Mouse (Mus musculus) layer of hippocampus, adult 2 months (tissue): ENCODE measurements around the gene Atad2b. TPM values are rescaled to one million over a fixed set of nuclear protein-coding genes. Genes with fewer than 3 reads are reported as not detected.
"Not testable (repeated sequence)": the region's sequence is repeated elsewhere in the genome, so short reads cannot be mapped to it uniquely, and the experiment has no call there.

Experiments
- DNase-seq, 2 experiments: peaks; one replicate each; pipeline ENCODE4 v3.0.0; 2022; ENCODE audit warnings: low spot score in 2 of 2
- H3K27ac ChIP-seq: fragments of 200-600 bp; 2 replicates; pipeline ENCODE4 v1.8.1; 2022
- H3K4me3 ChIP-seq: fragments of 200-600 bp; 2 replicates; pipeline ENCODE4 v1.8.1; 2022; ENCODE audit warnings: mild to moderate bottlenecking
- CTCF ChIP-seq: fragments of 200-600 bp; conservative IDR thresholded peaks from 2 replicates; pipeline ENCODE4 v1.8.1; 2022; ENCODE audit warnings: antibody characterized with exemption, mild to moderate bottlenecking, moderate library complexity
- long read RNA-seq, 2 experiments: library from polyadenylated mRNA; stranded (forward); transcript quantifications; one replicate each; pipeline ENCODE4 v2.0.0; 2021; ENCODE audit warnings: borderline mapping rate in 2 of 2
- total RNA-seq, 2 experiments: library from RNA; stranded (reverse); gene quantifications; 2 replicates each; pipeline ENCODE4 v1.2.3; 2021

The Atad2b gene
- total RNA-seq, result 10 to 100 TPM; 33.6 to 38.4 TPM
- long read RNA-seq, experiment 1, partial matches to known transcripts, result 1 of 3 reads
- long read RNA-seq, experiment 1, other reads (novel, unspliced or antisense), result 2 of 3 reads
- long read RNA-seq, experiment 2, partial matches to known transcripts, result 0 of 4 reads
- long read RNA-seq, experiment 2, other reads (novel, unspliced or antisense), result 4 of 4 reads

GRCm38 (mm10) chr12:4916994-4917804 lies at the start of gene Atad2b:
Gene Atad2b, plus strand, starts transcription at chr12:4917353.
- H3K27ac ChIP-seq, result peak within 1 kb of the TSS; percentile 99
- peak; percentile 98 for TF ChIP-seq CTCF
- H3K4me3 ChIP-seq, result peak within 1 kb of the TSS; percentile 86
- peak; percentile 97 to 98 for DNase-seq

GRCm38 (mm10) chr12:4868924-4869323 lies 48.2 kb upstream of the Atad2b start:
- no peak for TF ChIP-seq CTCF
- Histone ChIP-seq H3K4me3 (no peak overlapping the region), H3K27ac (no peak overlapping the region)
- DNase-seq, result no peak

- no peak for TF ChIP-seq CTCF
- DNase-seq, result no peak
- no peak overlapping the region for H3K4me3 ChIP-seq
- no peak overlapping the region for H3K27ac ChIP-seq
Observed at GRCm38 (mm10) chr12:4871260-4871659, 45.9 kb upstream of the Atad2b start.

- TF ChIP-seq CTCF, result no peak; the same call in 1 of the 2 replicates
- no peak for DNase-seq
- Histone ChIP-seq H3K4me3 (no peak overlapping the region), H3K27ac (no peak overlapping the region)
Observed at GRCm38 (mm10) chr12:4872273-4872672, 44.9 kb upstream of the Atad2b start.

GRCm38 (mm10) chr12:4872983-4873477 lies 44.1 kb upstream of the Atad2b start:
- TF ChIP-seq CTCF, result no peak
- no peak overlapping the region for H3K27ac ChIP-seq
- no peak overlapping the region for H3K4me3 ChIP-seq
- no peak for DNase-seq

- no peak overlapping the region for H3K4me3 ChIP-seq
- no peak overlapping the region for H3K27ac ChIP-seq
- DNase-seq, result no peak
- TF ChIP-seq CTCF, result no peak
Observed at GRCm38 (mm10) chr12:4873531-4873930, 43.6 kb upstream of the Atad2b start.

GRCm38 (mm10) chr12:4874161-4874927 lies 42.8 kb upstream of the Atad2b start, which contains the start of gene Mfsd2b:
Gene Mfsd2b, minus strand, starts transcription at chr12:4874359.
- Histone ChIP-seq H3K4me3 (peak within 1 kb of the TSS; percentile 42), H3K27ac (no peak within 1 kb of the TSS)
- TF ChIP-seq CTCF, result no peak
- DNase-seq, result peak in 1 of 2 experiments; percentile 38

GRCm38 (mm10) chr12:4875623-4876022 lies 41.5 kb upstream of the Atad2b start:
- no peak for DNase-seq
- Histone ChIP-seq H3K27ac (no peak overlapping the region), H3K4me3 (no peak overlapping the region)
- TF ChIP-seq CTCF, result no peak

GRCm38 (mm10) chr12:4878296-4878783 lies 38.8 kb upstream of the Atad2b start:
- no peak for DNase-seq
- TF ChIP-seq CTCF, result no peak
- Histone ChIP-seq H3K27ac (no peak overlapping the region), H3K4me3 (no peak overlapping the region)

- TF ChIP-seq CTCF, result peak; percentile 64
- no peak overlapping the region for H3K27ac ChIP-seq
- no peak for DNase-seq
- no peak overlapping the region for H3K4me3 ChIP-seq
Observed at GRCm38 (mm10) chr12:4879048-4879447, 38.1 kb upstream of the Atad2b start.

- Histone ChIP-seq H3K27ac (no peak overlapping the region), H3K4me3 (no peak overlapping the region)
- no peak for TF ChIP-seq CTCF
- no peak for DNase-seq
Observed at GRCm38 (mm10) chr12:4882086-4882485, 35.1 kb upstream of the Atad2b start.

- H3K4me3 ChIP-seq, result no peak overlapping the region
- H3K27ac ChIP-seq, result no peak overlapping the region
- TF ChIP-seq CTCF, result no peak
- no peak for DNase-seq
Observed at GRCm38 (mm10) chr12:4885062-4885461, 32.1 kb upstream of the Atad2b start.

- not testable (repeated sequence) for H3K27ac ChIP-seq, H3K4me3 ChIP-seq, DNase-seq
Observed at GRCm38 (mm10) chr12:4886581-4886980, 30.6 kb upstream of the Atad2b start.
